Mouse (Mus musculus) layer of hippocampus, adult 11-12 months (tissue): ENCODE data around the gene Rsph3b.
A peak's percentile ranks its signal among the peaks of the same experiment; 100 is the strongest.

Source experiments
- DNase-seq: peaks from one replicate; pipeline ENCODE4 v3.0.0; 2022; ENCODE audit warnings: low spot score

The Rsph3b gene

GRCm38 (mm10) chr17:6863521-6863920, 85.0 kb downstream of the Rsph3b start:
- no peak for DNase-seq

GRCm38 (mm10) chr17:6862040-6862780, 86.3 kb downstream of the Rsph3b start:
- peak; percentile 13 for DNase-seq

- peak; percentile 80 for DNase-seq
Observed at GRCm38 (mm10) chr17:6861181-6862039, 87.1 kb downstream of the Rsph3b start.

- DNase-seq, result peak; percentile 19
Observed at GRCm38 (mm10) chr17:6860491-6860897, 88.0 kb downstream of the Rsph3b start.

GRCm38 (mm10) chr17:6860067-6860466, 88.4 kb downstream of the Rsph3b start:
- DNase-seq, result no peak
